Mouse (Mus musculus): Measurements from ENCODE around the gene Rgl1.
"Not testable (repeated sequence)": the region's sequence is repeated elsewhere in the genome, so short reads cannot be mapped to it uniquely, and the experiment has no call there.

The Rgl1 gene

DNA sequence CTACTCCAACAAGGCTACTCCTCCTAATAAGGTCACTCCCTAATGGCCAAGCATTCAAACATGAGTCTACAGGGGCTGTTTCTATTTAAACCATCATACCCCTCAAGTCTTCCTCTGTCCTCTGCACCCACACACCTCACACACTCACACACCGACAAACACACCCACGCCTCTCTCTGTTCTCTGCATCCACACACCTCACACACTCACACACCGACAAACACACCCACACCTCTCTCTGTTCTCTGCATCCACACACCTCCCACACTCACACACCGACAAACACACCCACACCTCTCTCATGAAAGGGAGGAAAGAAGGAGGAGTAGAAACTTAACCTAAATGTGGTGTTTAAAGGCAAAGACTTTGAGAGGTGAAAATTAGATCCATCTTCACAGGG, 106.2 kb downstream of the Rgl1 start:
- in situ Hi-C loops (cut with MboI, MseI) = loop anchor here (5.0 kb wide), 1 partner anchor 37 kb away; no protein-coding TSS in a partner anchor

GRCm38 (mm10) chr1:152656601-152657000, 109.5 kb downstream of the Rgl1 start:
- in situ Hi-C loops (cut with MboI, MseI) = loop anchor here (5.0 kb wide), 1 partner anchor 41 kb away; no protein-coding TSS in a partner anchor

- in situ Hi-C loops (cut with MboI, MseI) = loop anchor here (5.0 kb wide), 1 partner anchor 42 kb away; no protein-coding TSS in a partner anchor
These were observed 111.3 kb downstream of the Rgl1 start for GRCm38 (mm10) chr1:152654851-152655250.

DNA sequence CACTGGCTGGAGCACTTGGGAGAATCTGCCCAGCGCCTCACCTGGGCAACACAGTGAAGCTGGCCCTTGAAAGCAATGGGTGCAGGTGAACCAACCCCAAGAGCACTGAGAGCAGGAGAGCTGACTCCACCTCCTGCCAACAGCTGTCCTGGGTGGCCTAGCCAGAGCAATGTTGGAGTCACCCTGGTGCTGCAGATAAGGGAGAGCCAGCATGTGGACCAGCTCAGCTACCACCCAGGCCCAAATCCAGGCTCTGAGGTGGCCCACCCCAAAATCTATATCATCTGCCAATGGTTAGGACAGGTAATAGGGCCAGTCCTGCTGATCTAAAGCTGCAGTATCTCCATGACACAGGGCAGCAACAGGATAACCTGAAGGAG, 114.7 kb downstream of the Rgl1 start:
- in situ Hi-C loops (cut with MboI, MseI) = no loop called here

DNA sequence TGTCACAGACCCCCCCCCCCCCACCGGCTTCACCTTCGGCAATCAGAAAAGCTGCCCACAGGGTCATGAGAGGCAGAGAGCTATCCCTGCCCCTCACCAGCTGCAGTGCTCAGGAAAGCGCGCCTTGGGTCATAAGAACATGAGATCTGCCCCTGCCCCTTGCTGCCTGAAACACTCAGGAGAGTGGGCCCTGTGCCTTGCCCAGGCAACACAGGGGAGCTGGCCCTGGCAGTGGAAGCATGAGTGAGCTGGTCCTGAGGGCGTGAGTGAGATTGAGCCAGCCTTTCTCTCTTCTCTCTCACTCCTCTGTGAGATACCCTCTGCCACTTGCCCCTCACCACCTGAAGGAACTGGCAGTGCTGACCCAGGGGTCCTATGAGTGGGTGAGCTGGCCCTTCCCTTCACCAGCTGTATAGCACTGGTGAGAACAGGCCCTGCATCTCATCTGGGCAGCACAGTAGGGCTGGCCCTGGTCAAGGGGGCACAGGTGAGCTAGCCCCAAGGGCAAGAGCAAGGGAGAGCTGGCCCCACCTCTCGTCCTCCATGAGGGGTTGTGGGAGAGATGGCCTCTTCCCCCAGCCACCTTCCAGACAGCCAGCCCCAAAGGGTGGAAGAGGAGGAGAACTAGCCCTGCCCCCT, 115.2 kb downstream of the Rgl1 start:
- in situ Hi-C loops (cut with MboI, MseI) = no loop called here

- in situ Hi-C loops (cut with MboI, MseI) = no loop called here
These were observed 118.1 kb downstream of the Rgl1 start for GRCm38 (mm10) chr1:152648052-152648451.

GRCm38 (mm10) chr1:152642207-152642606, 123.9 kb downstream of the Rgl1 start:
- in situ Hi-C loops (cut with MboI, MseI) = not testable (repeated sequence)

GRCm38 (mm10) chr1:152640195-152640981, 125.8 kb downstream of the Rgl1 start:
- in situ Hi-C loops (cut with MboI, MseI) = no loop called here

DNA sequence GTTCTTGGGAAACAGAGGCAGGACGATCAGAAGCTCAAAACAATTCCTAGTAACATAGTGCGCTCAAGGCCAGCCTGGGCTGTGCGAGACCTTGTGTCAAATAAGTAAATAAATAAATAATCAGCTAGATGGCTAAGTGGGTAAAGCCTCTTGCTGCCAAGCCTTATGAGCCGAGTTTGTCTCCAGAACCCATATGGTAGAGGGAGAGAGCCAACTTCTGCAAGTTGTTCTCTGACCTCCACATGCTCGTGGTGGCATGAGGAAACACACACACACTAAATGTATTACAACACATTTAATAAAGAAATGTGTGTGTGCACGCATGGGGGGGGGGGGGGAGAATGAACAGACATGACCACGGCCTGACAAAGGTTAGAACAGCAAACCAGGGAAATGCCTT, 126.8 kb downstream of the Rgl1 start:
- in situ Hi-C loops (cut with MboI, MseI) = no loop called here

DNA sequence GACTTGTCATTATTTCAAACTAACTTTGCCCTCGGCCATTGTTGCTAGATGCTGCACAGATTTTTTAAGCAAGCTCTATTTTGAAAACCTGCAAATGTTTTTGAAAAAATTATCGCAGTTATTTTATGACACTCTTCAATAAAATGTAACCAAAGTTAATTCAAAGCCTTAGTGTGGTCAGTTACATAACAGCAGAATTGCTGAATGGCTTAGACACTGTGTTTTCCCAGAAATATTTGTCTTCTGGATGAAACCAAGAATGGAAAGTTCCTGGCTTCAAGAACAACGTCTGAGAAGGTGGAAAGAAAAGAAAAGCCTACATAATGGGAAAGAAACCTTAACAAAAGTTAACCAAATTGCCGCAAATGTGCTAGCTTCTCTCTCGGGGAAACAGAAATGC, 131.5 kb downstream of the Rgl1 start:
- in situ Hi-C loops (cut with MboI, MseI) = no loop called here

GRCm38 (mm10) chr1:152629780-152630179, 136.4 kb downstream of the Rgl1 start:
- in situ Hi-C loops (cut with MboI, MseI) = no loop called here

DNA sequence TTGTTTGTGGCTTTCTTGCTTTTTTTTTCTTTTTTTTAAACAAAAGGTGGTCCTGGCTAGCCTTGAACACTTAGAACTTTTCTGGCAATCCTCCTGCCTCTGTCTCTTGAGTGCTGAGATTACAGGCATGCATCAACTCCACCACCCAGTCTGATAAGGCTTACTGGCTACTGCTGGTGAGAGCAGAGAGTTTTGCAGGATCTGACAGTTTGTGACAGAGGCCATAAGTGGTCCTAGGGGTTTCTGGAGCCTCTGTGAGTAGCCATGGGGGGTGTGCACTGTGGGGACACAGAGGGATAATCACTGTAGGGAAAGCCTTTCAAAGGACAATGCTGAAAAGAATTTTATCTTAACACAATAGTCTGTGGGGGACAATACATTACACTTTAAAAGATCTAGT, 140.5 kb downstream of the Rgl1 start:
- in situ Hi-C loops (cut with MboI, MseI) = no loop called here

DNA sequence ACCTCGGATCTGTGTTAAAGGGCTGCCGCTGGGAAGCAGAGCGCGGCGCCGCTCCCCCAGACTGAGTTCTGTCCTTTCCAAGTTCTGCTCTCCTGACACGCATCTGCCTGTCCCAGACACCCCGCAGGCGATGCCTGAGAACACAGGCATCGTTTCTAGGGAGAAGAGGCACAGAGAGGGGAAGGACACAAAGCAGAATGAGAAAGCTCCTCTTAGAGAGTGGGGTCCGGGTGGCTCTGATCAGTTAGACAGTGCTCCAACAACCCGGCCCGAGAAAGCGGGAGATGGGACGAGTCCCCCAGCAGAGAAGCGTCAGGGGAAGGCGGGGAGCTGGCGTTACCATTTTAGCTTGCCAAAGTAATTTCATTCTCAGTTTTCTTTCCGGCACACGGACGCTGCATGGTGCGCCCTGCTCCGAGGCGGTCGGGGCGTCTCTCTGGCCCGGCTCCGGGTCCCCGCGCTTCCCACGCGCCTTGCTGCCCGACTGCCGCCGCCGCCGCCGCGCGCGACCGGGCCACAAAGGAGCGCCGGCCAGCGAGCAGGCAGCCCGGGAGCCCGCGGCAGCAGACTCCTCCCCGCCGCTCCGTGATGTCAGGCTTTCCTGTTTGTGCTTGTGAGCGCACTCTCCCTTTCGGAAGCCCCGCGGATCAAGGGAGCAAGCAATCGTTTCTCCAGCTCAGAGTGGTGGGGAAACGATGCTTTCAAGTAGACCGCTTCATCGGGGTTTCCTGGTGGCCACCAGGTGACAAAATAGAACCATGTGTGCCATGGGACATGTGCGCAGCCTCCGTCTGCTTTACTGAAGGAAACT, 141.3 kb downstream of the Rgl1 start:
- in situ Hi-C loops (cut with MboI, MseI) = no loop called here

- in situ Hi-C loops (cut with MboI, MseI) = no loop called here
These were observed 142.5 kb downstream of the Rgl1 start for GRCm38 (mm10) chr1:152623375-152624270.

DNA sequence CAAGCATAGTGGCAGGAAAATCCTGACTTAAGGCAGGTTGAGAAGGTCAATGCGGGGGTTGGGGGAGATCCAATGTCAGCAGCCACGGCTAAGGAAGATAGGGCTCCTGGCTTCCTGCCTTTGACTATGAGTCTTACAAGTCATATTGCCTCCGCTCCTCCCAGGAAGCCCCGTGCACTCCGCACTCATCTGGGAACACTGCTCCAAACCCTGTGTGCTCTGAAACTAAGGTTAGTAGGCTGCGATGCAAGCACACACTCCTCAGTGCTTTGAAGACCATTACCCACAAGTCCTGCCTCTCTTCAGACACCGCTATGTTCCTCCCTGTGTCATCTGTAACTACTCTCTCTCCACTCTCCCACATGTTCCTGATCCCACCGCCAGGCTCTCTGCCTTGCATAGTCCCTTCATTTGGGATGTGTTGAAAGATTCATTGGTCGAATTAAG, 143.4 kb downstream of the Rgl1 start:
- in situ Hi-C loops (cut with MboI, MseI) = no loop called here

DNA sequence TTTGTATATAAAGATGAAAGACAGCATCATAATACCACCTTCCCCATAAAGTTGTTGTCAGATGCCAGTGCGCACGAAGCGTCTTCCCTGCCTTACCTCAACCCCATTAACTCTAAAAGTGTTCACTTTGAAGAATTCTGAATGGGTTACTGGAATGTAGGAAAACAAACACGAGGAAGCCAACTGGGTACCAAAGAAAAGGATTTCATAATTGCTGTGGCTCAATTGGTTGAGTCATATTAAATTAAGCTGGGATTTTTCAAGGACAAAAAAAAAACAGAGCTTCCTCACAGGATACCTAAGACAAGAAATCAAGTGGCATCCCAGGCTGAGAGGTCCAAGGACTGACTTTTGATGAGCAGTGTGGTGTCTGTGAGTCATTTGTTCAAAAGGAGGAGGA, 144.5 kb downstream of the Rgl1 start:
- in situ Hi-C loops (cut with MboI, MseI) = no loop called here

DNA sequence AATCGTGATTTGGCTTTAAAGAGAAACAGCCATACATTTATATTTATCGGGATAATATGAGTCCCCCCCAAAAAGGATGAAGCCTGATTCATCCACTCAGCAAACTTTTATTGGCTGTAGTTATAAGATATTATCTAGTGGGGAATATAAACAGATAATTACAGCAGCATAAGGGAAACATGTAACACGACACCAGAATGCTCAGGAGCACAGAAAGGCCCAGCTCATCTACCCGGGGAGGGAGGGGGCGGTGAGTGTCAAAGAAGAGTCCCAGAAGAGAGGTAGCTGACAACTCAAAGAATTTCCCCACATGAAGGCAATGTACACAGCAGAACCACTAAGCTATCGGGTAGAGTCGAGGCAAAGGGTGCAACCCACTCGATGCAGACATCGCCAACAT, 146.8 kb downstream of the Rgl1 start:
- in situ Hi-C loops (cut with MboI, MseI) = no loop called here

- in situ Hi-C loops (cut with MboI, MseI) = no loop called here
These were observed 147.3 kb downstream of the Rgl1 start for GRCm38 (mm10) chr1:152618896-152619295.

GRCm38 (mm10) chr1:152618381-152618780, 147.8 kb downstream of the Rgl1 start:
- in situ Hi-C loops (cut with MboI, MseI) = no loop called here

GRCm38 (mm10) chr1:152617745-152618342, 148.3 kb downstream of the Rgl1 start:
- in situ Hi-C loops (cut with MboI, MseI) = no loop called here

DNA sequence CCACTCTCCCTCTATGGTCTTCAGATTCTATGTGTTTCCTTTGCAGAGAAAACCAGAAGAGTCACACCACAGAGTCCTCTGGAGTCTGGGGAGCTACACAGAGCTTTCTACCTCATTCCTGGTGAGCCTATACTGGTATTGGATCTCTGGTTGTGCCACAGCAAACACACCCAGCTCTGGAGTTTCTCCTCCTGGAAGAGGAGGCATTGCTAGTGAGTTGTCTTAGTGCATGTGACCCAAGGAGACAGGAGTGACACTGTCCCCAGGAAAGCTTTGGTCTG, 149.4 kb downstream of the Rgl1 start:
- in situ Hi-C loops (cut with MboI, MseI) = no loop called here
